Mouse (Mus musculus) forebrain, postnatal 0 days (tissue): Measurements from ENCODE around the gene Jak3. TPM values are rescaled to one million over a fixed set of nuclear protein-coding genes. Genes with fewer than 3 reads are reported as not detected.

Experiments used
- ATAC-seq: fragments of 200-750 bp; cut with Nextera tagmentation; 2 replicates; pipeline ENCODE4 v1.8.0; 2017; ENCODE audit warnings: mild to moderate bottlenecking, moderate library complexity
- DNase-seq: peaks from one replicate; pipeline ENCODE4 v3.0.0-alpha.2; 2015
- H3K27ac ChIP-seq: fragments of 300-500 bp; sonication (generic); 2 replicates; pipeline ENCODE4 v1.5.1; 2014; ENCODE audit warnings: low read depth, mild to moderate bottlenecking, antibody characterized with exemption, low read length, moderate library complexity, mixed read lengths
- H3K27me3 ChIP-seq: fragments of 300-500 bp; sonication (generic); 2 replicates; pipeline ENCODE4 v1.6.1; 2014; ENCODE audit warnings: mild to moderate bottlenecking, low read length, mixed read lengths; ENCODE audit not compliant: insufficient read depth
- H3K36me3 ChIP-seq: fragments of 300-500 bp; sonication (generic); 2 replicates; pipeline ENCODE4 v1.6.1; 2014; ENCODE audit warnings: mild to moderate bottlenecking, moderate library complexity; ENCODE audit not compliant: insufficient read depth
- H3K4me1 ChIP-seq: fragments of 300-500 bp; sonication (generic); 2 replicates; pipeline ENCODE4 v1.6.1; 2014; ENCODE audit warnings: antibody characterized with exemption; ENCODE audit not compliant: insufficient read depth
- H3K4me2 ChIP-seq: fragments of 300-500 bp; sonication (generic); 2 replicates; pipeline ENCODE4 v1.6.1; 2014; ENCODE audit warnings: low read depth, mild to moderate bottlenecking, moderate library complexity
- H3K4me3 ChIP-seq: fragments of 300-500 bp; sonication (generic); 2 replicates; pipeline ENCODE4 v1.5.1; 2014; ENCODE audit warnings: low read depth, low read length, mixed read lengths
- H3K9ac ChIP-seq: fragments of 300-500 bp; sonication (generic); 2 replicates; pipeline ENCODE4 v1.6.1; 2014; ENCODE audit warnings: mild to moderate bottlenecking
- H3K9me3 ChIP-seq: fragments of 300-500 bp; sonication (generic); 2 replicates; pipeline ENCODE4 v1.6.1; 2016; ENCODE audit warnings: low read length
- CTCF ChIP-seq: sonication (generic); IDR thresholded peaks from 2 replicates; pipeline ENCODE4 v1.5.1; 2016; ENCODE audit warnings: antibody characterized with exemption, control low read depth, low read depth
- WGBS: fragments of 180-500 bp; shearing (Covaris S2); extraction: QIAGEN DNeasy Blood & Tissue Kit; methylation state at CpG from one replicate; pipeline ENCODE4 v1.1.7; 2014; 5-methylcytosine and 5-hydroxymethylcytosine counted together
- polyA plus RNA-seq: library from polyadenylated mRNA; unstranded; fragments of >200 nt; fragmentation: Nextera tagmentation; extraction: Ambion mirVana; gene quantifications from 2 replicates; pipeline ENCODE4 v1.2.1, GENCODE M21; 2015
- total RNA-seq: library from RNA; depleted of rRNA; stranded (reverse); fragments of >200 nt; gene quantifications from 2 replicates; pipeline ENCODE4 v1.2.3, GENCODE M21; 2014

Jak3 gene
- total and polyA plus RNA-seq, 2 experiments from 2014 or later = 4.4 to 7.3 TPM

DNA sequence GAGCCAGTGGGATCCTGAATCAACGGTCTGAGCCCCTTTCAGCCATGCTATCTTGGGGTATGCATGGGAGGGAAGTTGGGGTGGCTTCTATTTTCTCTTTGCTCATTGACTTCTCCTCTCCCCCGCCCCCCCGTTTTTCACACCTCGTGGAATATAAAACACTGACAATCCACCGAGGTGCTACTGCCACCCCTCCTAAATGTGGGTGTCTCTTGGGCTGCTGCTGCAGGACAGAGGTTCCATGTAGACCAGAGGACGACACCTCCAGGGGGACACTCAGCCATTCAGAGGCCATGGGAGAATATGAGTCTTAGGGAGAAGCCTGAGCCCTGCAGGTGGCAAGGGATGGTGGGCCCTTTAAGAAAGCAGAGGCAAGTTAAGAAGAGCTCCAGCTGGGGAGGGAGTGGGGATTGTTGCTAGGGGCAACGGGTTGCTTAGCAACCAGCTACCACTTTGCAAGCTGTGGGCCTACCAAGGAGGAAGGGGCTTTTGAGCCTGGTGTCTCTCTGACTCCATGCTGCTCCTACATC lies 43.9 kb downstream of the Jak3 start:
- peaks cover 35% of the 10 kb centered on the region for H3K4me1 ChIP-seq
- no peaks in the 10 kb centered on the region for H3K27me3 ChIP-seq
- H3K36me3 ChIP-seq = peaks cover 33% of the 10 kb centered on the region
- 0 out of 2 replicates have a peak overlapping the region, but pooled peaks have one; percentile 15 for H3K9ac ChIP-seq
- no peaks in the 10 kb centered on the region for H3K9me3 ChIP-seq
- peak; percentile 95 for DNase-seq
- ATAC-seq = peak; percentile 92
- H3K4me2 ChIP-seq = peak overlapping the region; percentile 32
- TF ChIP-seq CTCF = no peak; the same call in none of the 2 replicates
- 19% methylated on average over 7 of the region's 7 CpGs for WGBS
- H3K27ac ChIP-seq = peak overlapping the region; percentile 79
- H3K4me3 ChIP-seq = no peak overlapping the region

DNA sequence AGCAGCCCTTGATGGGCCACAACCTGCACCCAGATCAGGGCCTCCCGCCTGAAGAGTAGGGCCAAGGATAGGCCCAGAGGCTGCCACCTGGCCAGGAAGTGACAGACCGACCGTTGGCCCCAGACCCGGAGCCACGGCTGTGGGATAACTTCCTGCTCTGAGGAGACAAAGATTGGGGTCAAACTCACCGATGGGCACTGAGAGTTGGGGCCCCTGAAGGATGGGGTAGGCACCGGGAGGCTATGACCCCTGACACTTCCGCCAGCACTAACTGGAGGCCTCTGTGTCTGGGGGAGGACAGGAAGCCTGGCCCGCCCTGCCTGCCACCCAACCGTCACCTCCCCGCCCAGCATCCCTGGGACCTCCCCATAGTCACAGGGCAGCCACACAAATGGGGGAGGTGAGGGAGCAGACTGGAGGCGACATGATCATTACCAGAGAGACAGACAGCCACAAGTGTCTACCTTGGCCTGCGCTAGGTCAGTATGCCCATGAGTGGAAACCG lies 47.0 kb downstream of the Jak3 start:
- no peak for TF ChIP-seq CTCF
- ATAC-seq (no peak), DNase-seq (no peak)
- Histone ChIP-seq H3K4me2 (no peak overlapping the region), H3K27ac (no peak overlapping the region), H3K27me3 (no peaks in the 10 kb centered on the region), H3K4me3 (no peak overlapping the region), H3K36me3 (0 out of 2 replicates have a peak, but pooled peaks cover 8% of the 10 kb centered on the region), H3K9ac (no peak overlapping the region), H3K9me3 (no peaks in the 10 kb centered on the region), H3K4me1 (peaks cover 35% of the 10 kb centered on the region)
- 73% methylated on average over 14 of the region's 14 CpGs for WGBS

DNA sequence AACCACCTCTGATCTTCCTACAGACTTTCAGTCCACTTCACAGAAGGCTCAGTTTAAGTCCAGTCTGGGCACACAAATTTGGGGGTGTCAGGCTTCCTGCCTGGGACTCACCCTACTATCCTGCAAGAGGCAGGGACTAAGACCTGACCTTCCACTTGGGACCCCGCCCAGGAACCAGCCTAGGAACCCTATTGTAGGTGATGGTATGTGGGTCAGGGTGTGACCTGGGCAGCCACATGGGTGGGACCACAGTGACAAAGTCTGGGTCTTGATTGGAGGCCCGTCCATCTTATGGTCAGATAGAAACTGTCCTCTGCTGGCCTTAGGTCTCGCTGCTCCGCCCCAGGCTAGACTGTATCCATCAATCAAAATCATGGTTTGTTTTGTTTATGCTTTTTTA lies 48.3 kb downstream of the Jak3 start:
- 0 out of 2 replicates have a peak, but pooled peaks cover 4% of the 10 kb centered on the region for H3K36me3 ChIP-seq
- H3K9me3 ChIP-seq = no peaks in the 10 kb centered on the region
- ATAC-seq (no peak), DNase-seq (no peak)
- WGBS = 80% methylated on average over 4 of the region's 4 CpGs
- no peak overlapping the region for H3K27ac ChIP-seq
- peak overlapping the region; percentile 58 for H3K4me2 ChIP-seq
- peak overlapping the region; percentile 84 for H3K4me3 ChIP-seq
- H3K9ac ChIP-seq = peak overlapping the region; percentile 96
- H3K27me3 ChIP-seq = no peaks in the 10 kb centered on the region
- no peak for TF ChIP-seq CTCF
- peaks cover 24% of the 10 kb centered on the region for H3K4me1 ChIP-seq

DNA sequence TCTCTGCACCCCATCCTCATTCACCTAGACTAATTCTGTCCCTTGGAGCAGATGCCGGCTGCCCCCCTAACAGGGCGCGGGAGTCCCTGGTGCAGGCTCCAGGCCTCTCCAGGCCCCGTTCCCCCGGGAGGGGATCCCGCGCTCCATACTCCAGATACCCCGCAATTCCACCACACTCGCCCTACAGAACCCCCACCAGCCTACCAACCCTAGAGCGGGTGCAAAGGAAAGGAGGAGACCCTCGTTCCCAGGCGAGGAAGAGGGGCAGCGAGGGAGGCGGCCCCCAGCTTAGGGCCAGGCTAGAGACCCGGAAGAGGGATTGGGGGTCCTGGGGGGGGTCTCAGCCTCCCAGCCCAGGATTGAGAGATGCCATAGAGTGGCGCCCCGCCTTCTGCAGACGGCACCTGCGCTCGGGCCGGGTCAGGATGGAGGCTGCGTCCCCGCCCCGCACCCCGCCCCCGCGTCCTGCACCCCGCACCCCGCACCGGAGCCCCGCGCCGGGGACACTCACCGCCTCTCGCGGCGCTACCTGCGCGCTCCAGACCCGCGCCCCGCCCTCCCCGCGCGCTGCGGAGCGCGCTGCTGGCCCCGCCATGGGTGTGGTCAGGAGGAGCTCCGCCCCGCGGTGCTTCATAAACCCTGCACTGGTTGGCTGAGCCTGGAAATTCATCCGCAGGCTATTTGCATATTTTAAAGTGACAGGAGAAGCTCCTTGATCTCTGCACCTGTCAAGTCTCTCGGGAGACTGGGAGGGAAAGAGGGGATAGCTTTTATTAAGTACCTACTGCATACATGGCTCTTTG lies 49.2 kb downstream of the Jak3 start, which contains the start of gene Fcho1:
Gene Fcho1 (minus strand): TSS at position 595 of the 803 bp plus-strand sequence.
- 3% methylated on average over 52 of the region's 54 CpGs for WGBS
- DNase-seq (peak; percentile 95), ATAC-seq (peak; percentile 92)
- Histone ChIP-seq H3K4me1 (peaks cover 15% of the 10 kb centered on the region), H3K4me2 (peak within 1 kb of the TSS; percentile 58), H3K9me3 (no peaks in the 10 kb centered on the region), H3K27ac (peak within 1 kb of the TSS; percentile 71), H3K27me3 (no peaks in the 10 kb centered on the region), H3K9ac (peak within 1 kb of the TSS; percentile 96), H3K36me3 (0 out of 2 replicates have a peak, but pooled peaks cover 4% of the 10 kb centered on the region), H3K4me3 (peak within 1 kb of the TSS; percentile 84)
- TF ChIP-seq CTCF = no peak

DNA sequence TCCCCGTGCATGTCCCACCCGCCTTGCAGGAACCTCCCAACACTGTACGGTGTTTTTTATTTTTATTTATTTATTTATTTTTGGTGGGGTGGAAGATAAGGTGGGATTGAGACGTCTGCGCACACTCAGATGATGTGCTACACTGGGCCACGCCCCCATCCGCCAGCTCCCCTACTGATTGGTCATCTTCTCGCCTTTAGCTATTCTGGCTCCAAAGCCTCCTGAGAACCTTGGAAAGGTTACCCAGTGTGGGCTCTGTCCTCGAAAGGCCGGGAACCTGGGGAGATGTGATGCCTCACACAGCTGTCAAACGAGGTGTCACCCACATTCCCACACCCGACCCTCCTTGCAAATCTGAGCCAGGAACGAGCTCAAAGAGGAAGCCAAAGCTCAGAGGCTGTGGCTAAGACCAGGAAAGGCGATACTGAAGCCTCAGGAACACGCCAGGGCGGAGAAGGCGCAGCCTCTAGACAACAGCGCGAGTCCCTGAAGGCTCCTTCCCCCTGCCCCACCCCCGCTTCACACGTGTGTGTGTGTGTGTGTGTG lies 52.2 kb downstream of the Jak3 start:
- H3K9ac ChIP-seq = peak overlapping the region; percentile 62
- peak overlapping the region; percentile 85 for H3K27ac ChIP-seq
- 6% methylated on average over 19 of the region's 21 CpGs for WGBS
- H3K4me2 ChIP-seq = peak overlapping the region; percentile 84
- peaks cover 6% of the 10 kb centered on the region for H3K4me1 ChIP-seq
- ATAC-seq (peak; percentile 67), DNase-seq (peak; percentile 86)
- peak overlapping the region; percentile 44 for H3K4me3 ChIP-seq
- H3K27me3 ChIP-seq = no peaks in the 10 kb centered on the region
- no peaks in the 10 kb centered on the region for H3K9me3 ChIP-seq
- no peak for TF ChIP-seq CTCF
- H3K36me3 ChIP-seq = no peaks in the 10 kb centered on the region

DNA sequence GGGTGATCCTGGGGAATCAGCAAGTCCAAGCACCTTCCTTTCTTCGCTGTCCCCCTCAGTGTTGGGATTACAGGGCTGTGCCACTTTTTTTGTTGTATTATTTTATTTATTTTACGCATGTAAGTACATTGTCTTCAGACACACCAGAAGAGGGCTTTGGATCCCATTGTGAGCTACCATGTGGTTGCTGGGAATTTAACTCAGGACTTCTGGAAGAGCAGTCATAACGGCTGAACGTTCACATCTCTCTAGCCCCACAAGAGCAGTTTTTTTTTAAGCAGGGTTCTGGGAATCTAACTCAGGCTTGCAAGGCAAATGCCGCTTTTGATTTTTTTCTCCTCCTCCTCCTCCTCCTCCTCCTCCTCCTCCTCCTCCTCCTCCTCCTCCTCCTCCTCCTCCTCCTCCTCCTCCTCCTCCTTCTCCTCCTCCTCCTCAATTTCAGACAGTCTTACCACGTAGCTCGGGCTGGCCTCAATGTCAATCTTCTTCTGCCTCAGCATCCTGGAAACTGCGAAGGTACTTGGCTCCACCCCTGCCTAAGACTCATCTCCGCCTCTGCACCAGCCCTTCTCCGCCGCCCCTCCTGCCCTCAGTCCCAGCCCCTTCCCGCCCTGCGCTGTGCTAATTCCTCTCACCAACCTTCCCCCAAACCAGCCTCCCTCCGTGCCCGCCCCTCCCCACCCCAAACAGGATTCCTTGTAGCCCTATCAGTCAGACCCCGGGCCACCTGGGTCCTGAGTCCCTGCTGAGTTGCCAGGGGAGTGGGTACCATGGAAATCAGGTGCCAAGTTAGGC lies 52.9 kb downstream of the Jak3 start:
- Histone ChIP-seq H3K9me3 (no peaks in the 10 kb centered on the region), H3K4me1 (peaks cover 6% of the 10 kb centered on the region), H3K4me2 (peak overlapping the region; percentile 84), H3K36me3 (no peaks in the 10 kb centered on the region), H3K9ac (peak overlapping the region; percentile 62), H3K27me3 (no peaks in the 10 kb centered on the region), H3K4me3 (peak overlapping the region; percentile 44), H3K27ac (peak overlapping the region; percentile 85)
- peak; percentile 36 for ATAC-seq
- DNase-seq = peak; percentile 61
- TF ChIP-seq CTCF = no peak
- WGBS = 3% methylated on average over 16 of the region's 16 CpGs
